Mouse (Mus musculus) T-cell, adult 66 days (primary cell): ENCODE data around the gene Fam25c. TPM values are rescaled to one million over a fixed set of nuclear protein-coding genes. Genes with fewer than 3 reads are reported as not detected.

Experiments used
- total RNA-seq, 2 experiments: library from RNA; stranded (reverse); gene quantifications; 3 replicates in 1 of 2; 4 replicates in 1 of 2; pipeline ENCODE4 v1.2.4; 2023

Gene Fam25c
- total RNA-seq, result not detected

GRCm38 (mm10) chr14:34355301-34355700 lies at the start of gene Fam25c:
Fam25c (minus strand) TSS chr14:34355433.

GRCm38 (mm10) chr14:34375415-34375904 lies 20.2 kb upstream of the Fam25c start, which contains the start of gene Mmrn2:
Mmrn2 (plus strand) TSS chr14:34375465.

GRCm38 (mm10) chr14:34374577-34374976 lies 19.3 kb upstream of the Fam25c start, which contains the start of gene Sncg:
Sncg (minus strand) TSS chr14:34374789.

DNA sequence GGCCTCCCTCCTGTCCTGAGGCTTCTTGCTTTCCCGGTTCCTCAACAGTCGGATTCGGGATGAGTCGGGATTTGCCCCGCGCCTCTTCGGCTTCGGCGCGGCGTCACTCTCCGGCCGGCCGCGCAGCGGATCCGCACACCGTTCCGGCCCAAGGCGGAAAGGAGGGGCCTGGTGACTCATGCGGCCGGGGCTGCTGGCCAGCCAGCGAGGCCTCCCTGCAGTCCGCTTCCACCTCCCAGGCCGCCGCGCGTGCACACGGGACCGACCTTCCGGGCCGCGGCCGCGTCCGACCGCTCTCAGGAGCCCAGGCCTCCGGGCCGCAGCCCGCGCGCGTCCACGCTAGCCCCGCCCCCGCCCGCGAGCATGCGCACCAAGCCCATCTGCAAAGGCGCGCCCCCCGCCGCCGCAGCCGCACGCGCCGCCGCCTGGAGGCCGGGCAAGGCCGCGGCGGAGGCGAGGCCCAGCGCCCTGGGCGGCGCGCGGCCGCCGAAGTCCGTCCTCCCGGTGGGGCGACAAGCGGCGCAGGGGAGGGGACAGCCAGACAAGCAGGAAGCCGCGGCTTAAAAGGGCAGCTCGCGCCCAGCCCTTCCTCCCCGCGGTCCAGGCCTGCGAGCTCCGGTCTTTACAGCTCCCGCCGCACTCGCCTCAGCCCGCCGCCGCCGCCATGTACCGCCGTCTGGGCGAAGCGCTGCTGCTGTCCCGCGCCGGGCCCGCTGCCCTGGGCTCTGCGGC lies 44.8 kb downstream of the Fam25c start, which contains the start of the genes Shld2 and Glud1:
Gene Shld2 (minus strand): TSS at position 260 of the 732 bp plus-strand sequence.
Gene Glud1 (plus strand): TSS at position 494 of the 732 bp plus-strand sequence.

Other genes with a start within 250 kb of the Fam25c start
- not detected for gene Npy4r, start 202.9 kb downstream of the Fam25c start, total RNA-seq
- under 1 TPM in 1 of 2 experiments, not detected in 1; 0.06 TPM for gene Gprin2, start 153.8 kb downstream of the Fam25c start, total RNA-seq
- not detected for gene Syt15, start 135.8 kb downstream of the Fam25c start, total RNA-seq
- gene Shld2, start 44.9 kb downstream of the Fam25c start, total RNA-seq, result 10 to 100 TPM; 19.8 to 20.7 TPM
- 100 to 1,000 TPM; 141 to 171 TPM for gene Glud1, start 44.7 kb downstream of the Fam25c start, total RNA-seq
- gene Sncg, start 19.4 kb upstream of the Fam25c start, total RNA-seq, result not detected
- not detected for gene Mmrn2, start 20.0 kb upstream of the Fam25c start, total RNA-seq
- gene Bmpr1a, start 147.9 kb upstream of the Fam25c start, total RNA-seq, result 1 to 10 TPM; 2.6 to 3.3 TPM
- not detected for gene 9230112D13Rik, start 167.4 kb upstream of the Fam25c start, total RNA-seq
- gene Ldb3, start 233.2 kb upstream of the Fam25c start, total RNA-seq, result not detected
- not detected for gene Opn4, start 244.7 kb upstream of the Fam25c start, total RNA-seq